Mouse (Mus musculus) neural tube, embryonic 14.5 days (tissue): ENCODE results near the gene Bcor. TPM values are rescaled to one million over a fixed set of nuclear protein-coding genes. Genes with fewer than 3 reads are reported as not detected.

ENCODE experiments used
- ATAC-seq: fragments of 200-750 bp; cut with Nextera tagmentation; 2 replicates; pipeline ENCODE4 v1.8.0; 2017; ENCODE audit warnings: low read depth, mild to moderate bottlenecking, moderate TSS enrichment, moderate library complexity
- H3K27ac ChIP-seq: fragments of 300-500 bp; sonication (generic); 2 replicates; pipeline ENCODE4 v1.5.1; 2014; ENCODE audit warnings: low read depth, mild to moderate bottlenecking, control low read depth, low read length, moderate library complexity, mixed read lengths
- H3K27me3 ChIP-seq: fragments of 300-500 bp; sonication (generic); 2 replicates; pipeline ENCODE4 v1.6.1; 2014; ENCODE audit warnings: low read length; ENCODE audit not compliant: control insufficient read depth, insufficient read depth
- H3K36me3 ChIP-seq: fragments of 300-500 bp; sonication (generic); 2 replicates; pipeline ENCODE4 v1.6.1; 2014; ENCODE audit warnings: low read length, mixed read lengths; ENCODE audit not compliant: control insufficient read depth, insufficient read depth
- H3K4me1 ChIP-seq: fragments of 300-500 bp; sonication (generic); 2 replicates; pipeline ENCODE4 v1.6.1; 2014; ENCODE audit warnings: low read length; ENCODE audit not compliant: control insufficient read depth, insufficient read depth
- H3K4me2 ChIP-seq: fragments of 300-500 bp; sonication (generic); 2 replicates; pipeline ENCODE4 v1.6.1; 2014; ENCODE audit warnings: mild to moderate bottlenecking, low read depth, low read length, control low read depth
- H3K4me3 ChIP-seq: fragments of 300-500 bp; sonication (generic); 2 replicates; pipeline ENCODE4 v1.5.1; 2014; ENCODE audit warnings: low read depth, low read length, control low read depth, mixed read lengths
- H3K9ac ChIP-seq: fragments of 300-500 bp; sonication (generic); replicated peaks from 2 replicates; pipeline ENCODE4 v1.6.1; 2014; ENCODE audit warnings: low read depth, mild to moderate bottlenecking, control low read depth, low read length, mixed read lengths
- H3K9me3 ChIP-seq: fragments of 300-500 bp; sonication (generic); 2 replicates; pipeline ENCODE4 v1.6.1; 2016; ENCODE audit warnings: low read length; ENCODE audit not compliant: control insufficient read depth
- WGBS: fragments of 180-500 bp; shearing (Covaris S2); extraction: QIAGEN DNeasy Blood & Tissue Kit; methylation state at CpG from one replicate; pipeline ENCODE4 v1.1.7; 2014; 5-methylcytosine and 5-hydroxymethylcytosine counted together
- polyA plus RNA-seq: library from polyadenylated mRNA; unstranded; fragments of >200 nt; fragmentation: Nextera tagmentation; extraction: Ambion mirVana; gene quantifications from 2 replicates; pipeline ENCODE4 v1.2.1, GENCODE M21; 2014

Gene Bcor
- polyA plus RNA-seq, 1 experiment from 2014 or later, result 17.9 TPM

GRCm38 (mm10) chrX:12129828-12130809, 30.0 kb downstream of the Bcor start:
- ATAC-seq, result no peak
- H3K9me3 ChIP-seq, result no peaks in the 10 kb centered on the region
- H3K9ac ChIP-seq, result no peak overlapping the region
- H3K4me2 ChIP-seq, result no peak overlapping the region
- no peaks in the 10 kb centered on the region for H3K36me3 ChIP-seq
- peaks cover 11% of the 10 kb centered on the region for H3K27me3 ChIP-seq
- H3K4me3 ChIP-seq, result no peak overlapping the region
- peaks cover 10% of the 10 kb centered on the region; the same call in 1 of the 2 replicates for H3K4me1 ChIP-seq
- 22% methylated on average over 14 of the region's 14 CpGs for WGBS
- H3K27ac ChIP-seq, result no peak overlapping the region

DNA sequence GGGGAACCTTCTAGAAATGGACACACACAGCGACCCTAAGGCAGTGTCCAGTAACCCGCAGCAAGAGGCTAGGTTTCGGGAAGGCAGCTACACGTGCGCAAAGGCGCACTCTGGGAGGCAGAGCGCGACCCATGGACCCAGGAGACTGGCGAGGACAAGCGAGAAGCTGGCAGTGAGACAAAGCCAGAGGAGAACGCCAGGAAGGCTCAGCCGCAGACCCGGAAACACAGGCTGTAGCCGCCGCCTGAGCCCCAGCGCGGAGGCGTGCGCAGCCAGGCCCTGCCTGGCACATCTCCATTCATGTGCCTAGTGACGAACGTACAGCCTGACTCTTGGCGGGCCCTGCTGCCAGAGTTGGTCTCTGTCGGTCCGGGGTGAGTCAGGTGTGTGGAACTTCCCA, 30.9 kb downstream of the Bcor start:
- H3K27me3 ChIP-seq, result peaks cover 14% of the 10 kb centered on the region
- no peaks in the 10 kb centered on the region for H3K9me3 ChIP-seq
- ATAC-seq, result no peak
- H3K9ac ChIP-seq, result no peak overlapping the region
- H3K4me3 ChIP-seq, result no peak overlapping the region
- peaks cover 15% of the 10 kb centered on the region for H3K4me1 ChIP-seq
- 4% methylated on average over 24 of the region's 24 CpGs for WGBS
- H3K36me3 ChIP-seq, result no peaks in the 10 kb centered on the region
- H3K27ac ChIP-seq, result no peak overlapping the region
- H3K4me2 ChIP-seq, result peak overlapping the region; percentile 53

GRCm38 (mm10) chrX:12128165-12129083, 31.7 kb downstream of the Bcor start:
- H3K27ac ChIP-seq, result peak overlapping the region; percentile 94
- WGBS, result 3% methylated on average over 31 of the region's 72 CpGs

DNA sequence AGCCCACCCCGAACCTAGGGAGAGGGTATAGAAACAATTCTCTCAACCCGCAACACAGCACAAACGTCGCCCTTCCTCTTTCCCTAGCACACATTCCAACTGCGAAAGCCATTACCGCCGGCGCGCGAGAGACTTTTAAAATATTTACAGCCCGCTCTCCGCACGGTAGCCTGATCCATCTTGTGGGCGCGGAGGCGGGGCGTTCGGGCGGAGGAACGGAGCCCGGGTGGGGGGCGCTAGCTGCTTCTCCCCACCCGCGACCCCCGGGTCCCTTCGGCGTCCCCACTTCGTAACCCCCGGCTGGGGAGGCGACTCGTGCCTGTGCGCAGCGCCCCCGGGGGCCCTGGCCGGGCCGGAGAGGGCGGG, 32.4 kb downstream of the Bcor start:
- Histone ChIP-seq H3K4me2 (peak overlapping the region; percentile 53), H3K36me3 (no peaks in the 10 kb centered on the region), H3K27ac (peak overlapping the region; percentile 94), H3K9me3 (no peaks in the 10 kb centered on the region), H3K4me3 (peak overlapping the region; percentile 50), H3K27me3 (peaks cover 14% of the 10 kb centered on the region), H3K9ac (peak overlapping the region; percentile 76), H3K4me1 (peaks cover 19% of the 10 kb centered on the region)
- ATAC-seq, result peak; percentile 35
- under 1% methylated on average over 21 of the region's 37 CpGs for WGBS

More at GRCm38 (mm10) chrX:12128165-12129083, 31.7 kb downstream of the Bcor start:
- Histone ChIP-seq H3K4me3 (peak overlapping the region; percentile 50), H3K36me3 (no peaks in the 10 kb centered on the region), H3K27me3 (peaks cover 14% of the 10 kb centered on the region), H3K4me1 (peaks cover 19% of the 10 kb centered on the region), H3K4me2 (peak overlapping the region; percentile 53), H3K9ac (peak overlapping the region; percentile 76), H3K9me3 (no peaks in the 10 kb centered on the region)
- ATAC-seq, result peak; percentile 78

DNA sequence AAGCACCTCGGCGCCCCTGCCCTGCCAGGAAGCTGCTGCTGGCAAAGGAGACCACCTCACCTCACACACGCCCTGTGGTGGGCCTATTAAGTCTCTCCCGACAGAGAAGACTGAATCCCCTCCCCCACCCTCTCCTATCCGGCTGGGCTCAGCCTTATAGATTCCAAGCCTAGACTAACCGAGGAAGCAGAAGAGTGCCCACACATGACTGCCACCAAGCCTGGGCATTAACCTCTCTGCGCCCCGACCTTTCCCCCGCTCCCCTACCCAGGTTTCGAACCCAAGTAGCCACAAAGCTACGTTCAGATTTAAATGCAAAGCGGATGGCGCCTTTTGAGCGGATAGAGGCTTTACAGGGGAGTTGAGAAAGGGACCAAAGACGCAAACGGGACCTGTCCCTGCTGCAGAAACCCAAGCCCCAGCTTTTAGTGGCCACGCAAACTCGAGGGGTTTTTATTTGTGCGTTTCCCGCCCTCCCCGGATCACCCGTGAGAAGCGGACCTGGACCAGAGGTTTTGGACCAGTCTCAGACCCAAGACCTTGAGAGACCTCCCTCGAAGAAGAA, 33.0 kb downstream of the Bcor start:
- peak; percentile 12; the same call in 1 of the 2 replicates for ATAC-seq

GRCm38 (mm10) chrX:12126408-12127105, 33.6 kb downstream of the Bcor start:
- Histone ChIP-seq H3K27ac (peak overlapping the region; percentile 94), H3K27me3 (peaks cover 14% of the 10 kb centered on the region), H3K4me2 (peak overlapping the region; percentile 53), H3K36me3 (no peaks in the 10 kb centered on the region), H3K4me1 (peaks cover 19% of the 10 kb centered on the region), H3K4me3 (peak overlapping the region; percentile 50), H3K9me3 (no peaks in the 10 kb centered on the region), H3K9ac (peak overlapping the region; percentile 76; the same call in 1 of the 2 replicates)
- 7% methylated on average over 22 of the region's 22 CpGs for WGBS
- peak; percentile 1; the same call in 1 of the 2 replicates for ATAC-seq

More for the DNA sequence above, 33.0 kb downstream of the Bcor start:
- Histone ChIP-seq H3K36me3 (no peaks in the 10 kb centered on the region), H3K4me1 (peaks cover 19% of the 10 kb centered on the region), H3K9me3 (no peaks in the 10 kb centered on the region), H3K4me3 (peak overlapping the region; percentile 50), H3K27me3 (peaks cover 14% of the 10 kb centered on the region), H3K27ac (peak overlapping the region; percentile 94), H3K4me2 (peak overlapping the region; percentile 53), H3K9ac (peak overlapping the region; percentile 76)
- WGBS, result 5% methylated on average over 24 of the region's 24 CpGs

DNA sequence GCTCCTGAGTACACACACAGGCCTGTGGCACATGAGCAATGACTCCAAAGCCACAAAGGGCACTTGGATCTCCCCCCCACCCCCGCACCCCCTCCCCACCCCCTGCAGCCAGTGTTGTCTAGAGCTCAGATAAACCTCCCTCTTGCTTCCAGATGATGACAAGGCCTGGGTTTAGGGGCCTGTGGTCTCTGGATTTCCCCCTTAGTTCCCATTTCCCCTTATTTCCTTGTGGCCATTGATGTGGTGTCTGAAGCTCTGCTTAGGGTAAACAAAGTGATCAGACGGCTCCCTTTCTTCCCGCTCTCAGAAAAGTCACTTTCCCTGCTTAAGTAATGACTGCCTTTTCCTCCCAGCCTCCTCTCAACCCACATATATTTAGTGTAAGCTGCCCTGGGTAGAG, 35.6 kb downstream of the Bcor start:
- H3K9ac ChIP-seq, result no peak overlapping the region
- no peak for ATAC-seq
- 9% methylated on average over 3 of the region's 3 CpGs for WGBS

DNA sequence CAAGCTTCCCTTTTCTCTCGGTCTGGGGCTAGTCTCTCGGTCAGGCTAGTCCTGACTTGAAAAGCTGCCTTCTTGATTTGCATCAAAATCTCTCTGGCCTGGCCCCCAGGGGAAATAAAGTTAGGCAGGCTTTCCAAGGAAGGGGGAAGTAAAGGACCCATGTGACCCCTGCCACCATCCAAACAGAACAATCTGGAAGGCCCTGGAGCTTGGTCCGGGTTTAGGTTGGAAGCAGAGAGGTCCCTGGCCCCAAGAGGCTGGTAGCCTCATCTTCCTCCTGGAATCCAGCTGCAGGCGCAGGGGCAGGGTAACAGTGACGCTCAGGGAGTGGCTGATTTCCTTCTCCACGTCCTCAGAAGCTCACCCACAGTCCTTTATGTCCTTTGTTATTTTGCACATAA, 36.5 kb downstream of the Bcor start:
- H3K27ac ChIP-seq, result no peak overlapping the region
- no peaks in the 10 kb centered on the region for H3K9me3 ChIP-seq
- H3K4me1 ChIP-seq, result peaks cover 10% of the 10 kb centered on the region
- H3K4me3 ChIP-seq, result no peak overlapping the region
- no peak overlapping the region for H3K4me2 ChIP-seq
- ATAC-seq, result no peak
- 8% methylated on average over 6 of the region's 6 CpGs for WGBS
- no peak overlapping the region for H3K9ac ChIP-seq
- peaks cover 6% of the 10 kb centered on the region; the same call in 1 of the 2 replicates for H3K27me3 ChIP-seq
- no peaks in the 10 kb centered on the region for H3K36me3 ChIP-seq

More for the DNA sequence above, 35.6 kb downstream of the Bcor start:
- Histone ChIP-seq H3K27me3 (peaks cover 9% of the 10 kb centered on the region; the same call in 1 of the 2 replicates), H3K9me3 (no peaks in the 10 kb centered on the region), H3K27ac (no peak overlapping the region), H3K4me1 (peaks cover 15% of the 10 kb centered on the region), H3K4me3 (no peak overlapping the region), H3K4me2 (no peak overlapping the region), H3K36me3 (no peaks in the 10 kb centered on the region)
